Mouse (Mus musculus) forebrain, embryonic 12.5 days (tissue): ENCODE measurements around the gene Rab10. TPM values are rescaled to one million over a fixed set of nuclear protein-coding genes. Genes with fewer than 3 reads are reported as not detected.

ENCODE experiments used
- ATAC-seq: fragments of 200-750 bp; cut with Nextera tagmentation; 2 replicates; pipeline ENCODE4 v1.8.0; 2017; ENCODE audit warnings: moderate TSS enrichment; ENCODE audit not compliant: low FRiP score
- H3K27ac ChIP-seq: fragments of 300-500 bp; sonication (generic); 2 replicates; pipeline ENCODE4 v1.5.1; 2016; ENCODE audit warnings: mild to moderate bottlenecking
- H3K27me3 ChIP-seq: fragments of 300-500 bp; sonication (generic); 2 replicates; pipeline ENCODE4 v1.6.1; 2016; ENCODE audit warnings: mild to moderate bottlenecking
- H3K36me3 ChIP-seq: fragments of 300-500 bp; sonication (generic); replicated peaks from 2 replicates; pipeline ENCODE4 v1.6.1; 2016; ENCODE audit warnings: mild to moderate bottlenecking
- H3K4me1 ChIP-seq: fragments of 300-500 bp; sonication (generic); 2 replicates; pipeline ENCODE4 v1.6.1; 2016
- H3K4me2 ChIP-seq: fragments of 300-500 bp; sonication (generic); 2 replicates; pipeline ENCODE4 v1.6.1; 2016; ENCODE audit warnings: mild to moderate bottlenecking, moderate library complexity
- H3K4me3 ChIP-seq: fragments of 300-500 bp; sonication (generic); replicated peaks from 2 replicates; pipeline ENCODE4 v1.5.1; 2016; ENCODE audit warnings: mild to moderate bottlenecking
- H3K9ac ChIP-seq: fragments of 300-500 bp; sonication (generic); 2 replicates; pipeline ENCODE4 v1.6.1; 2016; ENCODE audit warnings: mild to moderate bottlenecking
- H3K9me3 ChIP-seq: fragments of 300-500 bp; sonication (generic); 2 replicates; pipeline ENCODE4 v1.6.1; 2016
- WGBS: fragments of 180-500 bp; shearing (Covaris S2); methylation state at CpG from one replicate; pipeline ENCODE4 v1.1.7; 2016; 5-methylcytosine and 5-hydroxymethylcytosine counted together
- polyA plus RNA-seq: library from polyadenylated mRNA; unstranded; fragments of >200 nt; fragmentation: Nextera tagmentation; extraction: Ambion mirVana; gene quantifications from 2 replicates; pipeline ENCODE4 v1.2.1, GENCODE M21; 2016

Rab10 gene
- polyA plus RNA-seq, 1 experiment from 2014 or later, result 135 TPM

- no peak overlapping the region for H3K9ac ChIP-seq
- no peaks in the 10 kb centered on the region for H3K27me3 ChIP-seq
- H3K9me3 ChIP-seq, result no peaks in the 10 kb centered on the region
- H3K36me3 ChIP-seq, result no peaks in the 10 kb centered on the region
- no peak for ATAC-seq
- H3K4me1 ChIP-seq, result no peaks in the 10 kb centered on the region
- no peak overlapping the region for H3K4me2 ChIP-seq
- no peak overlapping the region for H3K4me3 ChIP-seq
- no peak overlapping the region for H3K27ac ChIP-seq
- 74% methylated on average over 2 of the region's 2 CpGs for WGBS
Observed at GRCm38 (mm10) chr12:3223352-3223751, 86.4 kb downstream of the Rab10 start.

DNA sequence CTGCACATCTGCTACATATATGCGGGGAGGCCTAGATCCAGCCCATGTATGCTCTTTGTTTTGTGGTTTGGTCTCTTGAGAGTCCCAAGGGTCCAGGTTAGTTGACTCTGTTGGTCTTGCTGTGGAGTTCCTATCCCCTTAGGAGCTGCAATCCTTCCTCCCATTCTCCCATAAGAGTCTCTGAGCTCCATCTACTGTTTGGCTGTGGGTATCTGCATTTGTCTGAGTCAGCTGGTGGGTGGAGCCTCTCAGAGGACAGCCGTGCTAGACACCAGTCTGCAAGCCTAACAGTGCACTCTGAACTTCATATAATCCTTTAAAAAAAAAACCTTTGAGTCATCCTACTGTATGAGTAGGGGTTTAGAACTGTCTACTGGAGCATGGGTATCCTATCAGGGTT is 99.6 kb downstream of the Rab10 start:
- no peak overlapping the region for H3K4me3 ChIP-seq
- no peaks in the 10 kb centered on the region for H3K4me1 ChIP-seq
- H3K36me3 ChIP-seq, result no peaks in the 10 kb centered on the region
- WGBS, result 59% methylated on average over 2 of the region's 2 CpGs
- H3K27ac ChIP-seq, result no peak overlapping the region
- H3K4me2 ChIP-seq, result no peak overlapping the region
- H3K9ac ChIP-seq, result no peak overlapping the region
- no peaks in the 10 kb centered on the region for H3K9me3 ChIP-seq
- ATAC-seq, result no peak
- no peaks in the 10 kb centered on the region for H3K27me3 ChIP-seq

DNA sequence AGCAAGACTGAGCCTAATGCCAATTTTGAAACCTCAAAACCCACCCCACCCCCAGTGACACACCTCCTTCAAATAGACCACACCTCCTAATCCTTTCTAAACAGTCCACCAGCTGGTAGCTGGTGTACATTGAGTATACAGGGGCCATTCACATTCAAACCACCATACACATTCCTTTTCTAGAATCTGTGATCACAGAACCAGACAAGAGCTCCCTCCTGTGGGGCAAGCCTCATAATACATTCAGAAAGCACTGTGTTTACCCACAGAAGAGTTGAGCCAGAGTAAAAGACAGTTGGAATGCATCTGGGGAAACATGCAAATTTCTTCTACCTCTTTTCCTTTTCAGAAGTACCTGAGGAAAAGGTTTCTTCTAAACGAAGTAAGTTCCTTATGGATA is 100.6 kb downstream of the Rab10 start:
- Histone ChIP-seq H3K9me3 (no peaks in the 10 kb centered on the region), H3K4me3 (no peak overlapping the region), H3K27ac (no peak overlapping the region), H3K4me2 (no peak overlapping the region), H3K4me1 (no peaks in the 10 kb centered on the region), H3K9ac (no peak overlapping the region), H3K36me3 (no peaks in the 10 kb centered on the region), H3K27me3 (no peaks in the 10 kb centered on the region)
- 61% methylated on average over 1 of the region's 1 CpGs for WGBS
- no peak for ATAC-seq

Other genes starting within 250 kb of the Rab10 start
- 54.0 and 63.5 TPM in 2 replicates for gene Kif3c, start 55.2 kb upstream of the Rab10 start, polyA plus RNA-seq
- 19.6 and 20.7 TPM in 2 replicates for gene Asxl2, start 116.9 kb upstream of the Rab10 start, polyA plus RNA-seq